Mouse (Mus musculus): ENCODE measurements at regions not wholly inside any gene's neighbourhood (a gene's known extent, or its start where the extent isn't known, plus 50 kb on each side); places are given as distances from the start of the nearest gene placed in this dataset.

GRCm38 (mm10) chr10:16640136-16640535 lies 1082.9 kb upstream of the Cited2 start:
- Histone ChIP-seq H3K36me3 (ENCODE audit: control insufficient read depth, insufficient read depth) (no peaks in the 10 kb centered on the region), H3K9ac (ENCODE audit: low read length) (no peak overlapping the region), H3K27me3 (ENCODE audit: control insufficient read depth, insufficient read depth, low read length) (no peaks in the 10 kb centered on the region), H3K4me1 (ENCODE audit: control insufficient read depth, insufficient read depth, low read length) (peaks cover 4% of the 10 kb centered on the region; the same call in 1 of the 2 replicates), H3K9me3 (replicated peaks; ENCODE audit: control insufficient read depth, low read length) (no peaks in the 10 kb centered on the region), H3K4me2 (ENCODE audit: low read depth, low read length) (no peak overlapping the region), H3K4me3 (ENCODE audit: low read length) (no peak overlapping the region), H3K27ac (ENCODE audit: low read length) (no peak overlapping the region)
- ATAC-seq (replicated peaks; ENCODE audit: extremely low read depth, insufficient read depth, low FRiP score), result no peak
- WGBS, result 30% methylated on average over 4 of the region's 4 CpGs

GRCm38 (mm10) chr10:16650120-16650519 lies 1072.9 kb upstream of the Cited2 start:
- Histone ChIP-seq H3K27me3 (ENCODE audit: control insufficient read depth, insufficient read depth, low read length) (no peaks in the 10 kb centered on the region), H3K36me3 (ENCODE audit: control insufficient read depth, insufficient read depth) (no peaks in the 10 kb centered on the region), H3K4me3 (ENCODE audit: low read length) (no peak overlapping the region), H3K4me2 (ENCODE audit: low read depth, low read length) (no peak overlapping the region), H3K27ac (ENCODE audit: low read length) (no peak overlapping the region), H3K9me3 (replicated peaks; ENCODE audit: control insufficient read depth, low read length) (no peaks in the 10 kb centered on the region), H3K4me1 (ENCODE audit: control insufficient read depth, insufficient read depth, low read length) (no peaks in the 10 kb centered on the region), H3K9ac (ENCODE audit: low read length) (no peak overlapping the region)
- 30% methylated on average over 1 of the region's 1 CpGs for WGBS
- ATAC-seq (replicated peaks; ENCODE audit: extremely low read depth, insufficient read depth, low FRiP score), result no peak

GRCm38 (mm10) chr10:16652450-16652849 lies 1070.6 kb upstream of the Cited2 start:
- no peak for ATAC-seq (replicated peaks; ENCODE audit: extremely low read depth, insufficient read depth, low FRiP score)
- 74% methylated on average over 4 of the region's 4 CpGs for WGBS
- Histone ChIP-seq H3K9me3 (replicated peaks; ENCODE audit: control insufficient read depth, low read length) (no peaks in the 10 kb centered on the region), H3K36me3 (ENCODE audit: control insufficient read depth, insufficient read depth) (no peaks in the 10 kb centered on the region), H3K4me2 (ENCODE audit: low read depth, low read length) (no peak overlapping the region), H3K27me3 (ENCODE audit: control insufficient read depth, insufficient read depth, low read length) (no peaks in the 10 kb centered on the region), H3K27ac (ENCODE audit: low read length) (no peak overlapping the region), H3K4me3 (ENCODE audit: low read length) (no peak overlapping the region), H3K4me1 (ENCODE audit: control insufficient read depth, insufficient read depth, low read length) (no peaks in the 10 kb centered on the region), H3K9ac (ENCODE audit: low read length) (no peak overlapping the region)

GRCm38 (mm10) chr10:16664483-16664882 lies 1058.5 kb upstream of the Cited2 start:
- H3K9ac ChIP-seq (ENCODE audit: low read length), result no peak overlapping the region

GRCm38 (mm10) chr10:16670286-16670685 lies 1052.7 kb upstream of the Cited2 start:
- H3K36me3 ChIP-seq (ENCODE audit: control insufficient read depth, insufficient read depth), result no peaks in the 10 kb centered on the region
- no peak overlapping the region for H3K27ac ChIP-seq (ENCODE audit: low read length)
- H3K9ac ChIP-seq (ENCODE audit: low read length), result no peak overlapping the region
- H3K4me3 ChIP-seq (ENCODE audit: low read length), result no peak overlapping the region
- WGBS, result 44% methylated on average over 2 of the region's 2 CpGs
- H3K9me3 ChIP-seq (replicated peaks; ENCODE audit: control insufficient read depth, low read length), result no peaks in the 10 kb centered on the region
- H3K4me2 ChIP-seq (ENCODE audit: low read depth, low read length), result no peak overlapping the region
- no peaks in the 10 kb centered on the region for H3K27me3 ChIP-seq (ENCODE audit: control insufficient read depth, insufficient read depth, low read length)
- peaks cover 4% of the 10 kb centered on the region; the same call in 1 of the 2 replicates for H3K4me1 ChIP-seq (ENCODE audit: control insufficient read depth, insufficient read depth, low read length)
- no peak for ATAC-seq (replicated peaks; ENCODE audit: extremely low read depth, insufficient read depth, low FRiP score)

More at GRCm38 (mm10) chr10:16664483-16664882, 1058.5 kb upstream of the Cited2 start:
- no peak overlapping the region for H3K4me2 ChIP-seq (ENCODE audit: low read depth, low read length)
- no peak overlapping the region for H3K27ac ChIP-seq (ENCODE audit: low read length)
- WGBS, result 52% methylated on average over 1 of the region's 1 CpGs
- no peak overlapping the region for H3K4me3 ChIP-seq (ENCODE audit: low read length)
- ATAC-seq (replicated peaks; ENCODE audit: extremely low read depth, insufficient read depth, low FRiP score), result no peak
- no peaks in the 10 kb centered on the region for H3K36me3 ChIP-seq (ENCODE audit: control insufficient read depth, insufficient read depth)
- H3K4me1 ChIP-seq (ENCODE audit: control insufficient read depth, insufficient read depth, low read length), result no peaks in the 10 kb centered on the region
- H3K9me3 ChIP-seq (replicated peaks; ENCODE audit: control insufficient read depth, low read length), result no peaks in the 10 kb centered on the region
- H3K27me3 ChIP-seq (ENCODE audit: control insufficient read depth, insufficient read depth, low read length), result no peaks in the 10 kb centered on the region

GRCm38 (mm10) chr10:16681001-16681400 lies 1042.0 kb upstream of the Cited2 start:
- Histone ChIP-seq H3K36me3 (ENCODE audit: control insufficient read depth, insufficient read depth) (no peaks in the 10 kb centered on the region), H3K4me3 (ENCODE audit: low read length) (no peak overlapping the region), H3K9me3 (replicated peaks; ENCODE audit: control insufficient read depth, low read length) (no peaks in the 10 kb centered on the region), H3K4me1 (ENCODE audit: control insufficient read depth, insufficient read depth, low read length) (no peaks in the 10 kb centered on the region), H3K4me2 (ENCODE audit: low read depth, low read length) (no peak overlapping the region), H3K27me3 (ENCODE audit: control insufficient read depth, insufficient read depth, low read length) (no peaks in the 10 kb centered on the region), H3K27ac (ENCODE audit: low read length) (no peak overlapping the region), H3K9ac (ENCODE audit: low read length) (no peak overlapping the region)
- 84% methylated on average over 3 of the region's 3 CpGs for WGBS
- ATAC-seq (replicated peaks; ENCODE audit: extremely low read depth, insufficient read depth, low FRiP score), result no peak

- Histone ChIP-seq H3K27ac (ENCODE audit: low read length) (no peak overlapping the region), H3K4me3 (ENCODE audit: low read length) (no peak overlapping the region), H3K9ac (ENCODE audit: low read length) (no peak overlapping the region), H3K27me3 (ENCODE audit: control insufficient read depth, insufficient read depth, low read length) (no peaks in the 10 kb centered on the region), H3K9me3 (replicated peaks; ENCODE audit: control insufficient read depth, low read length) (no peaks in the 10 kb centered on the region), H3K4me1 (ENCODE audit: control insufficient read depth, insufficient read depth, low read length) (no peaks in the 10 kb centered on the region), H3K36me3 (ENCODE audit: control insufficient read depth, insufficient read depth) (no peaks in the 10 kb centered on the region), H3K4me2 (ENCODE audit: low read depth, low read length) (no peak overlapping the region)
- 92% methylated on average over 1 of the region's 1 CpGs for WGBS
- ATAC-seq (replicated peaks; ENCODE audit: extremely low read depth, insufficient read depth, low FRiP score), result no peak
Observed at GRCm38 (mm10) chr10:16685352-16685751, 1037.7 kb upstream of the Cited2 start.

- Histone ChIP-seq H3K4me1 (ENCODE audit: control insufficient read depth, insufficient read depth, low read length) (no peaks in the 10 kb centered on the region), H3K27me3 (ENCODE audit: control insufficient read depth, insufficient read depth, low read length) (no peaks in the 10 kb centered on the region), H3K36me3 (ENCODE audit: control insufficient read depth, insufficient read depth) (no peaks in the 10 kb centered on the region), H3K4me2 (ENCODE audit: low read depth, low read length) (no peak overlapping the region), H3K27ac (ENCODE audit: low read length) (no peak overlapping the region), H3K9me3 (replicated peaks; ENCODE audit: control insufficient read depth, low read length) (no peaks in the 10 kb centered on the region), H3K9ac (ENCODE audit: low read length) (no peak overlapping the region), H3K4me3 (ENCODE audit: low read length) (no peak overlapping the region)
- ATAC-seq (replicated peaks; ENCODE audit: extremely low read depth, insufficient read depth, low FRiP score), result no peak
- 61% methylated on average over 2 of the region's 2 CpGs for WGBS
Observed at GRCm38 (mm10) chr10:16706976-16707375, 1016.0 kb upstream of the Cited2 start.

- Histone ChIP-seq H3K27me3 (ENCODE audit: control insufficient read depth, insufficient read depth, low read length) (no peaks in the 10 kb centered on the region), H3K4me3 (ENCODE audit: low read length) (no peak overlapping the region), H3K36me3 (ENCODE audit: control insufficient read depth, insufficient read depth) (no peaks in the 10 kb centered on the region), H3K9me3 (replicated peaks; ENCODE audit: control insufficient read depth, low read length) (no peaks in the 10 kb centered on the region), H3K4me1 (ENCODE audit: control insufficient read depth, insufficient read depth, low read length) (no peaks in the 10 kb centered on the region), H3K27ac (ENCODE audit: low read length) (no peak overlapping the region), H3K9ac (ENCODE audit: low read length) (no peak overlapping the region), H3K4me2 (ENCODE audit: low read depth, low read length) (no peak overlapping the region)
- no peak for ATAC-seq (replicated peaks; ENCODE audit: extremely low read depth, insufficient read depth, low FRiP score)
- 54% methylated on average over 3 of the region's 3 CpGs for WGBS
Observed at GRCm38 (mm10) chr10:16713143-16713542, 1009.9 kb upstream of the Cited2 start.

- no peak overlapping the region for H3K27ac ChIP-seq (ENCODE audit: low read length)
- ATAC-seq (replicated peaks; ENCODE audit: extremely low read depth, insufficient read depth, low FRiP score), result no peak
- WGBS, result 66% methylated on average over 4 of the region's 4 CpGs
- no peaks in the 10 kb centered on the region for H3K36me3 ChIP-seq (ENCODE audit: control insufficient read depth, insufficient read depth)
- H3K9ac ChIP-seq (ENCODE audit: low read length), result no peak overlapping the region
- H3K4me2 ChIP-seq (ENCODE audit: low read depth, low read length), result no peak overlapping the region
- no peak overlapping the region for H3K4me3 ChIP-seq (ENCODE audit: low read length)
- no peaks in the 10 kb centered on the region for H3K27me3 ChIP-seq (ENCODE audit: control insufficient read depth, insufficient read depth, low read length)
- no peaks in the 10 kb centered on the region for H3K9me3 ChIP-seq (replicated peaks; ENCODE audit: control insufficient read depth, low read length)
- no peaks in the 10 kb centered on the region for H3K4me1 ChIP-seq (ENCODE audit: control insufficient read depth, insufficient read depth, low read length)
Observed at GRCm38 (mm10) chr10:16714065-16714464, 1009.0 kb upstream of the Cited2 start.
